Mouse (Mus musculus) testis, adult 2 months (tissue): ENCODE results near the gene Alk.

Source experiments
- CTCF ChIP-seq: fragments of 200-500 bp; IDR thresholded peaks from 2 replicates; pipeline ENCODE4 v1.5.1; 2012; ENCODE audit warnings: low read depth, mild to moderate bottlenecking, inconsistent platforms, low read length, moderate library complexity; ENCODE audit not compliant: control insufficient read depth, insufficient read depth, insufficient replicate concordance
- POLR2A ChIP-seq: fragments of 200-500 bp; IDR thresholded peaks from 2 replicates; pipeline ENCODE4 v1.6.1; 2012; ENCODE audit warnings: low read depth, mild to moderate bottlenecking, inconsistent platforms, low read length, moderate library complexity; ENCODE audit not compliant: control insufficient read depth

- TF ChIP-seq POLR2A: no peak
- TF ChIP-seq CTCF: no peak
These were observed 43.7 kb downstream of the Alk start for GRCm38 (mm10) chr17:72560771-72561170.
